Mouse (Mus musculus) liver, embryonic 15.5 days (tissue): ENCODE data around the gene Fam189b. TPM values are rescaled to one million over a fixed set of nuclear protein-coding genes. Genes with fewer than 3 reads are reported as not detected.

Source experiments
- ATAC-seq: fragments of 200-750 bp; cut with Nextera tagmentation; 2 replicates; pipeline ENCODE4 v1.8.0; 2017; ENCODE audit warnings: moderate number of reproducible peaks, mild to moderate bottlenecking, moderate library complexity; ENCODE audit not compliant: insufficient read depth
- H3K27ac ChIP-seq: fragments of 300-500 bp; sonication (generic); replicated peaks from 2 replicates; pipeline ENCODE4 v1.5.1; 2015; ENCODE audit warnings: mild to moderate bottlenecking, inconsistent platforms
- H3K27me3 ChIP-seq: fragments of 300-500 bp; sonication (generic); 2 replicates; pipeline ENCODE4 v1.6.1; 2015; ENCODE audit warnings: mild to moderate bottlenecking, inconsistent platforms
- H3K36me3 ChIP-seq: fragments of 300-500 bp; sonication (generic); replicated peaks from 2 replicates; pipeline ENCODE4 v1.6.1; 2015; ENCODE audit warnings: moderate library complexity, mild to moderate bottlenecking, inconsistent platforms
- H3K4me1 ChIP-seq: fragments of 300-500 bp; sonication (generic); replicated peaks from 2 replicates; pipeline ENCODE4 v1.6.1; 2015; ENCODE audit warnings: inconsistent platforms
- H3K4me2 ChIP-seq: fragments of 300-500 bp; sonication (generic); 2 replicates; pipeline ENCODE4 v1.6.1; 2015; ENCODE audit warnings: moderate library complexity, mild to moderate bottlenecking, inconsistent platforms
- H3K4me3 ChIP-seq: fragments of 300-500 bp; sonication (generic); replicated peaks from 2 replicates; pipeline ENCODE4 v1.5.1; 2015; ENCODE audit warnings: mild to moderate bottlenecking, inconsistent platforms
- H3K9ac ChIP-seq: fragments of 300-500 bp; sonication (generic); 2 replicates; pipeline ENCODE4 v1.6.1; 2015; ENCODE audit warnings: moderate library complexity, mild to moderate bottlenecking, inconsistent platforms
- H3K9me3 ChIP-seq: fragments of 300-500 bp; sonication (generic); replicated peaks from 2 replicates; pipeline ENCODE4 v1.6.1; 2016; ENCODE audit warnings: inconsistent platforms
- WGBS: fragments of 180-500 bp; shearing (Covaris S2); methylation state at CpG from one replicate; pipeline ENCODE4 v1.1.7; 2015; ENCODE audit warnings: mixed read lengths; ENCODE audit not compliant: insufficient replicate concordance; 5-methylcytosine and 5-hydroxymethylcytosine counted together
- polyA plus RNA-seq: library from polyadenylated mRNA; unstranded; fragments of >200 nt; fragmentation: Nextera tagmentation; extraction: Ambion mirVana; gene quantifications from 2 replicates; pipeline ENCODE4 v1.2.1, GENCODE M21; 2015

Fam189b gene
- polyA plus RNA-seq, 1 experiment from 2014 or later, result 2.4 TPM

- Histone ChIP-seq H3K4me3 (no peak overlapping the region), H3K4me2 (no peak overlapping the region), H3K9me3 (no peaks in the 10 kb centered on the region), H3K4me1 (peaks cover 16% of the 10 kb centered on the region), H3K27ac (no peak overlapping the region), H3K27me3 (peaks cover 75% of the 10 kb centered on the region), H3K36me3 (no peaks in the 10 kb centered on the region), H3K9ac (no peak overlapping the region)
- no peak for ATAC-seq
- 27% methylated on average over 8 of the region's 8 CpGs for WGBS
Observed at GRCm38 (mm10) chr3:89219546-89219945, 36.6 kb downstream of the Fam189b start.

GRCm38 (mm10) chr3:89221167-89221566, 38.2 kb downstream of the Fam189b start:
- no peak overlapping the region for H3K4me2 ChIP-seq
- no peak overlapping the region for H3K27ac ChIP-seq
- no peaks in the 10 kb centered on the region for H3K36me3 ChIP-seq
- H3K4me1 ChIP-seq, result no peaks in the 10 kb centered on the region
- H3K9me3 ChIP-seq, result no peaks in the 10 kb centered on the region
- peaks cover 75% of the 10 kb centered on the region for H3K27me3 ChIP-seq
- H3K9ac ChIP-seq, result no peak overlapping the region
- ATAC-seq, result no peak
- H3K4me3 ChIP-seq, result no peak overlapping the region
- WGBS, result 62% methylated on average over 5 of the region's 5 CpGs

- ATAC-seq, result no peak
- H3K27ac ChIP-seq, result no peak overlapping the region
- H3K9me3 ChIP-seq, result no peaks in the 10 kb centered on the region
- H3K9ac ChIP-seq, result no peak overlapping the region
- WGBS, result 62% methylated on average over 11 of the region's 11 CpGs
- H3K27me3 ChIP-seq, result peaks cover 93% of the 10 kb centered on the region
- peaks cover 25% of the 10 kb centered on the region for H3K4me1 ChIP-seq
- no peak overlapping the region for H3K4me2 ChIP-seq
- H3K4me3 ChIP-seq, result no peak overlapping the region
- H3K36me3 ChIP-seq, result no peaks in the 10 kb centered on the region
Observed at GRCm38 (mm10) chr3:89224796-89225195, 41.9 kb downstream of the Fam189b start.

GRCm38 (mm10) chr3:89225321-89225815, 42.4 kb downstream of the Fam189b start:
- H3K27me3 ChIP-seq, result peaks cover 94% of the 10 kb centered on the region
- no peak for ATAC-seq
- no peaks in the 10 kb centered on the region for H3K36me3 ChIP-seq
- no peak overlapping the region for H3K27ac ChIP-seq
- H3K4me1 ChIP-seq, result peaks cover 25% of the 10 kb centered on the region
- H3K9me3 ChIP-seq, result no peaks in the 10 kb centered on the region
- WGBS, result 56% methylated on average over 12 of the region's 12 CpGs
- H3K4me3 ChIP-seq, result no peak overlapping the region
- no peak overlapping the region for H3K4me2 ChIP-seq
- no peak overlapping the region for H3K9ac ChIP-seq

GRCm38 (mm10) chr3:89225918-89226317, 43.0 kb downstream of the Fam189b start:
- ATAC-seq, result no peak

GRCm38 (mm10) chr3:89226361-89226760, 43.4 kb downstream of the Fam189b start:
- Histone ChIP-seq H3K9ac (no peak overlapping the region), H3K4me2 (no peak overlapping the region), H3K9me3 (no peaks in the 10 kb centered on the region), H3K27ac (no peak overlapping the region), H3K4me1 (peaks cover 25% of the 10 kb centered on the region), H3K27me3 (peaks cover 98% of the 10 kb centered on the region), H3K36me3 (no peaks in the 10 kb centered on the region), H3K4me3 (no peak overlapping the region)
- WGBS, result 49% methylated on average over 11 of the region's 11 CpGs
- ATAC-seq, result no peak

More at GRCm38 (mm10) chr3:89225918-89226317, 43.0 kb downstream of the Fam189b start:
- Histone ChIP-seq H3K4me3 (no peak overlapping the region), H3K9ac (no peak overlapping the region), H3K4me2 (no peak overlapping the region), H3K36me3 (no peaks in the 10 kb centered on the region), H3K9me3 (no peaks in the 10 kb centered on the region), H3K27ac (no peak overlapping the region), H3K4me1 (peaks cover 25% of the 10 kb centered on the region), H3K27me3 (peaks cover 98% of the 10 kb centered on the region)
- 38% methylated on average over 4 of the region's 4 CpGs for WGBS

GRCm38 (mm10) chr3:89226900-89227299, 44.0 kb downstream of the Fam189b start, which contains the start of gene Mtx1:
Gene Mtx1, minus strand, starts transcription at chr3:89227088.
- H3K36me3 ChIP-seq, result no peaks in the 10 kb centered on the region
- H3K4me2 ChIP-seq, result peak within 1 kb of the TSS; percentile 73
- peaks cover 96% of the 10 kb centered on the region for H3K27me3 ChIP-seq
- peak within 1 kb of the TSS; percentile 25 for H3K4me3 ChIP-seq
- peaks cover 25% of the 10 kb centered on the region for H3K4me1 ChIP-seq
- WGBS, result 10% methylated on average over 21 of the region's 21 CpGs
- no peak within 1 kb of the TSS for H3K27ac ChIP-seq
- no peaks in the 10 kb centered on the region for H3K9me3 ChIP-seq
- no peak; the same call in 1 of the 2 replicates for ATAC-seq
- H3K9ac ChIP-seq, result no peak within 1 kb of the TSS

GRCm38 (mm10) chr3:89227307-89228179, 44.6 kb downstream of the Fam189b start:
- Histone ChIP-seq H3K9me3 (no peaks in the 10 kb centered on the region), H3K9ac (no peak overlapping the region), H3K27ac (no peak overlapping the region), H3K36me3 (no peaks in the 10 kb centered on the region), H3K4me3 (peak overlapping the region; percentile 25), H3K4me2 (peak overlapping the region; percentile 73), H3K27me3 (peaks cover 91% of the 10 kb centered on the region), H3K4me1 (peaks cover 25% of the 10 kb centered on the region)
- WGBS, result 4% methylated on average over 41 of the region's 41 CpGs
- ATAC-seq, result no peak

GRCm38 (mm10) chr3:89228180-89228549, 45.2 kb downstream of the Fam189b start:
- Histone ChIP-seq H3K27me3 (peaks cover 85% of the 10 kb centered on the region), H3K36me3 (no peaks in the 10 kb centered on the region), H3K4me2 (peak overlapping the region; percentile 73), H3K27ac (no peak overlapping the region), H3K4me1 (peaks cover 25% of the 10 kb centered on the region), H3K9ac (no peak overlapping the region), H3K9me3 (no peaks in the 10 kb centered on the region), H3K4me3 (peak overlapping the region; percentile 51)
- ATAC-seq, result peak; percentile 39; the same call in 1 of the 2 replicates
- under 1% methylated on average over 20 of the region's 20 CpGs for WGBS

- Histone ChIP-seq H3K36me3 (no peaks in the 10 kb centered on the region), H3K27ac (no peak within 1 kb of the TSS), H3K9me3 (no peaks in the 10 kb centered on the region), H3K4me1 (peaks cover 25% of the 10 kb centered on the region), H3K4me3 (peak within 1 kb of the TSS; percentile 51), H3K27me3 (peaks cover 78% of the 10 kb centered on the region), H3K9ac (no peak within 1 kb of the TSS), H3K4me2 (peak within 1 kb of the TSS; percentile 73)
- WGBS, result 39% methylated on average over 10 of the region's 10 CpGs
- ATAC-seq, result no peak
Observed at GRCm38 (mm10) chr3:89228836-89229235, 45.9 kb downstream of the Fam189b start, which contains the start of gene Muc1. Gene Muc1, plus strand, starts transcription at chr3:89229057.

- H3K4me3 ChIP-seq, result no peak overlapping the region
- peaks cover 74% of the 10 kb centered on the region for H3K27me3 ChIP-seq
- H3K9ac ChIP-seq, result no peak overlapping the region
- no peak overlapping the region for H3K27ac ChIP-seq
- H3K9me3 ChIP-seq, result no peaks in the 10 kb centered on the region
- H3K36me3 ChIP-seq, result no peaks in the 10 kb centered on the region
- 75% methylated on average over 4 of the region's 4 CpGs for WGBS
- peaks cover 25% of the 10 kb centered on the region for H3K4me1 ChIP-seq
- H3K4me2 ChIP-seq, result no peak overlapping the region
- ATAC-seq, result no peak
Observed at GRCm38 (mm10) chr3:89229276-89229675, 46.3 kb downstream of the Fam189b start.
